Mouse (Mus musculus) spleen, adult 2 months (tissue): ENCODE measurements around the gene Gm20388.

Source experiments
- CTCF ChIP-seq: fragments of 200-500 bp; IDR thresholded peaks from 2 replicates; pipeline ENCODE4 v1.5.1; 2011; ENCODE audit warnings: mild to moderate bottlenecking, inconsistent platforms; ENCODE audit not compliant: insufficient read depth, insufficient read length, insufficient replicate concordance; ENCODE audit errors: extremely low read depth
- POLR2A ChIP-seq: fragments of 200-500 bp; IDR thresholded peaks from 2 replicates; pipeline ENCODE4 v1.6.1; 2011; ENCODE audit warnings: low read depth, low read length, inconsistent platforms

- TF ChIP-seq POLR2A (no peak), CTCF (no peak)
Observed at GRCm38 (mm10) chr8:120012491-120012890, 101.8 kb downstream of the Gm20388 start.
